Mouse (Mus musculus): ENCODE data around the gene Kif24. TPM values are rescaled to one million over a fixed set of nuclear protein-coding genes. Genes with fewer than 3 reads are reported as not detected.

The Kif24 gene
- total RNA-seq, 4 experiments from 2014 or later: 0.72 to 1.8 (median 1.3) TPM

GRCm38 (mm10) chr4:41406597-41406996 is 58.1 kb downstream of the Kif24 start:
- DNase-seq (ENCODE audit: low spot score in 2 of 2): no peak

DNA sequence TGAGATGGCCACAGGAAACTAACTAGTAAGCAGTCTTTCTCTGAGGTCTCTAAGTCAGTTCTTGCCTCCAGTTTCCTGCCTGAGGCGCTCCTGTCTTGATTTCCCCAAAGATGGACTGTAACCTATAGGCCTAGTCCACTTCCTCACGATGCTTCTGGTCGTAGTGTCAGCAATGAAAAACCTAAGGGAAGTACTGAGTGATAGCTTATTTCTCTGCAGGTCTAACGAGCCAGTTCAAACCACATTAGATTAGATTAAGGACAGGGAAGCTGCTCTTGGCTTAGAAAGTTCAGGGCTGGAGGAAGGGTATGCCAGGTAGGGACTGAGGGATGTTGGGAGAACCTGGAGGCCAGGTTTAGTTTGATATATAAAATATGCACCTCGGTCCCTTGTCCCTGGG is 63.1 kb downstream of the Kif24 start:
- DNase-seq (ENCODE audit: low spot score in 2 of 2): no peak

- no peak for DNase-seq (ENCODE audit: low spot score in 2 of 2)
These were observed 63.5 kb downstream of the Kif24 start for GRCm38 (mm10) chr4:41401167-41401566.

DNA sequence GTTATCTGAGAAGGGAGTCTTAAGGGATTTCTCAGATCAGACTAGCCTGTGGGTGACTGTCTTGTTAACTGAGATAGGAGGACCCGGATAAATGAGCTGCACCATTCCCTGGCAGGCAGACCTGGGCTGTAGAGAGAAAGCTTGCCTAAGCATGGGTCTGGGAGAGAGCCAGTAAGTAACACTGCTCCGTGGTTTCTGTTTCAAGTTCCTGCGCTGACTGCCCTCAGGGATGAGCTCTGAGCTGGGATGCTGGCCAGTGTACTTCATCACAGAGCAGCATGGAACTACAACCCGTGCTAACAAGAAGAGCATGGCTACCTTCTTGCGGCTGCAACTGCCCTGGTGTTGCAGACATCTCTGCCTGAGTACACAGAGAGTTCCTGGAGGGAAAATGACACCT is 64.8 kb downstream of the Kif24 start:
- DNase-seq (ENCODE audit: low spot score in 2 of 2): no peak

GRCm38 (mm10) chr4:41398353-41398752 is 66.3 kb downstream of the Kif24 start:
- no peak for DNase-seq (ENCODE audit: low spot score in 2 of 2)

GRCm38 (mm10) chr4:41394651-41395050 is 70.0 kb downstream of the Kif24 start:
- DNase-seq (ENCODE audit: low spot score in 2 of 2): no peak

DNA sequence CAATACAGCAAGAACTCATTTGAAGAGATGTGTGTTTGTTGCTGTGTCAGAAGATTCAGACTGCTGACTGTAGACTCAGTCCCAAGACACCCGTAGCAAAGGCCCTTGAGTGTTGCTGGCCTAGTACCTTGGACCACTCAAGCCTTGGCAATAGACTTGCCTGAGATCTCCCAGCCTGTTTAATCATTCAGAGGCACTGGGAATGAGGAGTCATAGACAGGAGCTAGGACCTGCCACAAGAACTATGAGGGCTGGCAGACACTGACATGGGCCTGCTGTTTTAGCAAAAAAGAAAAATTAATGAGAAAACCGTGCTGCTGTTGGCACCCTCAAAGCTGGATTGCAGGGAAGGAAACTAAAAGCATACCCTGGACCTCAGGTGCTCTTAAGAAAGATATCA is 73.7 kb downstream of the Kif24 start:
- no peak for DNase-seq (ENCODE audit: low spot score in 2 of 2)

GRCm38 (mm10) chr4:41390122-41390521 is 74.6 kb downstream of the Kif24 start:
- peak; percentile 51 to 80 for DNase-seq (ENCODE audit: low spot score in 2 of 2)

DNA sequence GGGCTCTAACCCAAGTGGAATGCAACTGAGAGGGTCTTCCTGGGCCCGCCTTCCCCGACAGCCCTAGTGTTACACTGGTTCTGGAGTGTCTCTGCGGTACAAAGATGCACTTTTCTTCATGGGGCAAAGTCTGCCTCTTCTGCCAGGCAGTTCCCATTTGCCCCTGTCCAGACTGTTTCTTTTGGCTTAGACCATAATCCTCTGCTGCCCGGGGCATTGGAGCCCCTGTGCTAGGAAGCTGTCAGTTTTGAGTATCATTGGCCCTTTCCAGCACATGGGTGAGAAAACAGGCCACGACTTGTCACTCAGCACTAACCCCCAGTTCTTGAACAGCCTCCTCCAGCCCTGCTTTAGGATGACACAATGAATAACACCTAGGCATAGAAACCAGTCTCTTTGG is 75.4 kb downstream of the Kif24 start:
- no peak for DNase-seq (ENCODE audit: low spot score in 2 of 2)

- DNase-seq (ENCODE audit: low spot score in 2 of 2): no peak
These were observed 76.1 kb downstream of the Kif24 start for GRCm38 (mm10) chr4:41388616-41389015.

GRCm38 (mm10) chr4:41387755-41388469 is 76.8 kb downstream of the Kif24 start:
- DNase-seq (ENCODE audit: low spot score in 2 of 2): no peak

DNA sequence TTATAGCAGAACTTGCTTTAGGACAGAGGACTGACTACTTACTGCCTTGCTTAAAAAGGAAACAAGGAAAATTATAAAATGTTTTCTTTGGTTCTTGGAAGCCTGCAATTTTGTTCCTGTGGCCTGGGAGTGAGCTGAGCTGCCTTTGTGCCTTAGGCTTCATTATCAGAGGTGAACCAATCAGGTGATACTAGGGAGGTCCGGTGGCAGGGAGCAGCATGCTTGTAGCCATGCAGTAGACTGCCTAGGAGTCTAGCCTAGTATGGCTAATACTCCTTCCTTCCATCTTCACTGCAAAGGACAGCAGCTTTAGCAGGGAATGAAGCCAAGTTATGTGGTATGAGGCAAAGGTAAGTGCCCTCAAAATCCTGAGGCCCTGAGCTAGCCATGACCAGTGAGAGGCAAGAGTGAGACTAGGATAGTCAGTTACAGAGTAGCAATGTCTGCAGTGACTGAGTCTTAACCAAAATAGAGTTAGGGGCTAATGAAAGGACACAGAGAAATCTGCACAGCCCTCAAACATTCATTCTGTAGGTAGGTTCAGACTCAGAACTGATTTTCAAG is 78.2 kb downstream of the Kif24 start:
- DNase-seq (ENCODE audit: low spot score in 2 of 2): no peak

GRCm38 (mm10) chr4:41381213-41381950 is 83.3 kb downstream of the Kif24 start:
- no peak for DNase-seq (ENCODE audit: low spot score in 2 of 2)

- DNase-seq (ENCODE audit: low spot score in 2 of 2): no peak
These were observed 87.1 kb downstream of the Kif24 start for GRCm38 (mm10) chr4:41377567-41377966.

DNA sequence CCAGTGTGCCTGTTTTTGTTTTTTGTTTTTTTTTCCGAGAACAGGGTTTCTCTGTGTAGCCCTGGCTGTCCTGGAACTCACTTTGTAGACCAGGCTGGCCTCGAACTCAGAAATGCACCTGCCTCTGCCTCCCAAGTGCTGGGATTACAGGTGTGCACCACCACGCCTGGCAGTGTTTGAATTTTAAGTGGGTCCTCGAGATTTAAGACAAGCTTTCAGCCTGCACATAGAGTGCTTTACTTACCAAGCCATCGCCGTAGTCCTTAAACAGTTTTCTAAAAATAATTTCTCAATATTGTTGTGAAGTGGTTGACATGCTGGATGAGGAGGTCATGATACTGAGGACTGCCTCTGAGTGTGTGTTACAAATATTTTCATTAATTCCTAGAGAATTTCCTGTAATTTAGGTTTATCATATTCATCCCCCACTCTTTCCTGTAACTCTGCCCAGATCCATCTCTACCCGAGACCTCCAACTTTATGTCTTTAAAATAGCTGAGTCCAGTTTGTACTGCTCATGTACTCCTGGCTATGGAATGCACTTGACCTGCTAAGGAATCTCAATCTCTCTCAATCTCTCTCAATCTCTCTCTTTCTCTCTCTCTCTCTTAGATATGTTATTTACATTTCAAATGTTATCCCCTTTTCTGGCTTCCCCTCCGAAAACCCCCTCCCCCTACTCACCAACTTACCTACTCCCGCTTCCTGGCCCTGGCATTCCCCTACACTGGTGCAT is 94.8 kb downstream of the Kif24 start:
- no peak for DNase-seq (ENCODE audit: low spot score in 2 of 2)

GRCm38 (mm10) chr4:41368198-41368597 is 96.5 kb downstream of the Kif24 start:
- no peak for DNase-seq (ENCODE audit: low spot score in 2 of 2)

DNA sequence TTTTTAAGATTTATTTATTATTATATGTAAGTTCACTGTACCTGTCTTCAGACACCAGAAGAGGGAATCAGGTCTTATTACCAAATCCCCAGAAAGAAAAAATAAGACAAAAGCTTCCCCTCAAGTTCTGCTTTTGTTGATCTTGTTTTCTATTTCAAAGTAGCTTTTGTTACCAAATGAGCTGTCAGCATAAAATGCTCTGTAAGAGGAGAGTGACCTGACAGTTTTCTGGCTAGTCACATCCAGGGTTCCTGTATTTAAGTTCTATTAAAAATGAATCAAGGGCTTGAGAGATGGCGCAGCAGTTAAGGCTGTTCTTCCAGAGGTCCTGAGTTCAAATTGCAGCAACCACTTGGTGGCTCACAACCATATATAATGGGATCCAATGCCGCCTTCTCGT is 103.6 kb downstream of the Kif24 start:
- no peak for DNase-seq (ENCODE audit: low spot score in 2 of 2)

- DNase-seq (ENCODE audit: low spot score in 2 of 2): no peak
These were observed 105.3 kb downstream of the Kif24 start for GRCm38 (mm10) chr4:41359358-41359757.

- DNase-seq (ENCODE audit: low spot score in 2 of 2): no peak
These were observed 106.0 kb downstream of the Kif24 start for GRCm38 (mm10) chr4:41358669-41359068.

DNA sequence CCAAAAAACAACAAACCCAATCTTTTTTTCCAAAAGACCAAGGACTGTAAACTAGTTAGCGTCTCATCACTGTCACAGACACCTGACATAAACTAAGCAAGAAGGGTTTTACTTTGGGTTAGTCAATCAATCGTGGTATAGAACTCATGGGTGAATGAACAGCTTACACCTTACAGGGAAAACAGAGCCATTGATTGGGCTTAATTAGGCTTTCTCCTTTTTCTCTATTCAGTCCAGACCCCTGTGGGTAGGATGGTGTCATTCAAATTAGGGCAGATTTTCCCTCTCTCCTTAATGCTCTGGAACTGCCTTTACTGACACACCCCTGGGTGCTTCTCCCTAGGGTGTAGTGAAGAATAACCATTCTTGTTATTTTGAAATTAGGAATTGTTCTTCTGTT is 107.5 kb downstream of the Kif24 start:
- no peak for DNase-seq (ENCODE audit: low spot score in 2 of 2)

GRCm38 (mm10) chr4:41353265-41353664 is 111.4 kb downstream of the Kif24 start:
- no peak for DNase-seq (ENCODE audit: low spot score in 2 of 2)

GRCm38 (mm10) chr4:41352758-41353157 is 111.9 kb downstream of the Kif24 start:
- no peak for DNase-seq (ENCODE audit: low spot score in 2 of 2)

Data from left cerebral cortex, adult 8-10 months (tissue).